Mouse (Mus musculus) embryonic facial prominence, embryonic 14.5 days (tissue): ENCODE results near the gene Ankrd33b. TPM values are rescaled to one million over a fixed set of nuclear protein-coding genes. Genes with fewer than 3 reads are reported as not detected.

Experiments used
- ATAC-seq: fragments of 200-750 bp; cut with Nextera tagmentation; 2 replicates; pipeline ENCODE4 v1.8.0; 2017; ENCODE audit warnings: low read depth, moderate number of reproducible peaks, moderate TSS enrichment
- DNase-seq: peaks from one replicate; pipeline ENCODE4 v3.0.0-alpha.2; 2015; ENCODE audit warnings: low spot score
- H3K27ac ChIP-seq: fragments of 300-500 bp; sonication (generic); replicated peaks from 2 replicates; pipeline ENCODE4 v1.5.1; 2014; ENCODE audit warnings: low read depth, mild to moderate bottlenecking, low read length, moderate library complexity
- H3K27me3 ChIP-seq: fragments of 300-500 bp; sonication (generic); replicated peaks from 2 replicates; pipeline ENCODE4 v1.6.1; 2014; ENCODE audit warnings: low read length; ENCODE audit not compliant: control insufficient read depth, insufficient read depth
- H3K36me3 ChIP-seq: fragments of 300-500 bp; sonication (generic); 2 replicates; pipeline ENCODE4 v1.6.1; 2014; ENCODE audit warnings: low read length, mixed read lengths; ENCODE audit not compliant: control insufficient read depth, insufficient read depth
- H3K4me1 ChIP-seq: fragments of 300-500 bp; sonication (generic); 2 replicates; pipeline ENCODE4 v1.6.1; 2014; ENCODE audit warnings: antibody characterized with exemption, low read length; ENCODE audit not compliant: control insufficient read depth, insufficient read depth
- H3K4me2 ChIP-seq: fragments of 300-500 bp; sonication (generic); 2 replicates; pipeline ENCODE4 v1.6.1; 2014; ENCODE audit warnings: low read depth, mild to moderate bottlenecking, low read length, moderate library complexity, mixed read lengths
- H3K4me3 ChIP-seq: fragments of 300-500 bp; sonication (generic); 2 replicates; pipeline ENCODE4 v1.5.1; 2014; ENCODE audit warnings: low read depth, mild to moderate bottlenecking, low read length
- H3K9ac ChIP-seq: fragments of 300-500 bp; sonication (generic); 2 replicates; pipeline ENCODE4 v1.6.1; 2014; ENCODE audit warnings: low read depth, mild to moderate bottlenecking, low read length, moderate library complexity, mixed read lengths
- H3K9me3 ChIP-seq: fragments of 300-500 bp; sonication (generic); 2 replicates; pipeline ENCODE4 v1.6.1; 2016; ENCODE audit warnings: low read length; ENCODE audit not compliant: control insufficient read depth
- WGBS: fragments of 180-500 bp; shearing (Covaris S2); extraction: QIAGEN DNeasy Blood & Tissue Kit; methylation state at CpG from one replicate; pipeline ENCODE4 v1.1.7; 2014; 5-methylcytosine and 5-hydroxymethylcytosine counted together
- polyA plus RNA-seq: library from polyadenylated mRNA; unstranded; fragments of >200 nt; fragmentation: Nextera tagmentation; extraction: Ambion mirVana; gene quantifications from 2 replicates; pipeline ENCODE4 v1.2.1, GENCODE M21; 2014

The Ankrd33b gene
- polyA plus RNA-seq, 1 experiment from 2014 or later, result 1.1 TPM

GRCm38 (mm10) chr15:31296882-31297776 is 70.4 kb downstream of the Ankrd33b start:
- WGBS, result 6% methylated on average over 40 of the region's 40 CpGs
- peaks cover 44% of the 10 kb centered on the region for H3K27me3 ChIP-seq

GRCm38 (mm10) chr15:31294311-31294710 is 73.2 kb downstream of the Ankrd33b start:
- Histone ChIP-seq H3K36me3 (no peaks in the 10 kb centered on the region), H3K9ac (no peak overlapping the region), H3K4me2 (no peak overlapping the region), H3K9me3 (no peaks in the 10 kb centered on the region), H3K27ac (no peak overlapping the region), H3K4me1 (peaks cover 9% of the 10 kb centered on the region; the same call in 1 of the 2 replicates), H3K4me3 (no peak overlapping the region), H3K27me3 (peaks cover 44% of the 10 kb centered on the region)
- DNase-seq (no peak), ATAC-seq (no peak)
- 13% methylated on average over 2 of the region's 2 CpGs for WGBS

More at GRCm38 (mm10) chr15:31296882-31297776, 70.4 kb downstream of the Ankrd33b start:
- H3K9ac ChIP-seq, result peak overlapping the region; percentile 12; the same call in 1 of the 2 replicates
- H3K27ac ChIP-seq, result no peak overlapping the region
- H3K4me1 ChIP-seq, result peaks cover 9% of the 10 kb centered on the region; the same call in 1 of the 2 replicates
- ATAC-seq (no peak), DNase-seq (no peak)
- peak overlapping the region; percentile 49 for H3K4me2 ChIP-seq
- peak overlapping the region; percentile 31 for H3K4me3 ChIP-seq
- no peaks in the 10 kb centered on the region for H3K9me3 ChIP-seq
- no peaks in the 10 kb centered on the region for H3K36me3 ChIP-seq

- ATAC-seq (peak; percentile 58; the same call in 1 of the 2 replicates), DNase-seq (peak; percentile 34)
- no peak overlapping the region for H3K9ac ChIP-seq
- peaks cover 28% of the 10 kb centered on the region for H3K27me3 ChIP-seq
- 8% methylated on average over 3 of the region's 3 CpGs for WGBS
- no peaks in the 10 kb centered on the region for H3K36me3 ChIP-seq
- no peak overlapping the region for H3K4me3 ChIP-seq
- peaks cover 9% of the 10 kb centered on the region; the same call in 1 of the 2 replicates for H3K4me1 ChIP-seq
- no peaks in the 10 kb centered on the region for H3K9me3 ChIP-seq
- H3K27ac ChIP-seq, result no peak overlapping the region
- H3K4me2 ChIP-seq, result no peak overlapping the region
Observed at GRCm38 (mm10) chr15:31292627-31293026, 74.9 kb downstream of the Ankrd33b start.

GRCm38 (mm10) chr15:31285695-31286094 is 81.8 kb downstream of the Ankrd33b start:
- H3K9ac ChIP-seq, result no peak overlapping the region
- no peaks in the 10 kb centered on the region for H3K27me3 ChIP-seq
- no peak overlapping the region for H3K27ac ChIP-seq
- ATAC-seq (no peak), DNase-seq (no peak)
- H3K4me2 ChIP-seq, result no peak overlapping the region
- no peaks in the 10 kb centered on the region for H3K36me3 ChIP-seq
- H3K4me1 ChIP-seq, result no peaks in the 10 kb centered on the region
- 87% methylated on average over 3 of the region's 3 CpGs for WGBS
- no peak overlapping the region for H3K4me3 ChIP-seq
- H3K9me3 ChIP-seq, result no peaks in the 10 kb centered on the region

GRCm38 (mm10) chr15:31284922-31285631 is 82.4 kb downstream of the Ankrd33b start:
- Histone ChIP-seq H3K36me3 (no peaks in the 10 kb centered on the region), H3K4me3 (no peak overlapping the region), H3K9ac (no peak overlapping the region), H3K4me2 (no peak overlapping the region), H3K27me3 (no peaks in the 10 kb centered on the region), H3K27ac (no peak overlapping the region), H3K9me3 (no peaks in the 10 kb centered on the region), H3K4me1 (no peaks in the 10 kb centered on the region)
- DNase-seq (no peak), ATAC-seq (no peak)
- WGBS, result 76% methylated on average over 17 of the region's 17 CpGs

- H3K4me1 ChIP-seq, result no peaks in the 10 kb centered on the region
- no peak for ATAC-seq
- no peak overlapping the region for H3K4me2 ChIP-seq
- no peaks in the 10 kb centered on the region for H3K27me3 ChIP-seq
- no peak for DNase-seq
- H3K36me3 ChIP-seq, result no peaks in the 10 kb centered on the region
- no peaks in the 10 kb centered on the region for H3K9me3 ChIP-seq
- WGBS, result 67% methylated on average over 5 of the region's 5 CpGs
- H3K27ac ChIP-seq, result no peak overlapping the region
- no peak overlapping the region for H3K9ac ChIP-seq
- H3K4me3 ChIP-seq, result no peak overlapping the region
Observed at GRCm38 (mm10) chr15:31284142-31284541, 83.4 kb downstream of the Ankrd33b start.

GRCm38 (mm10) chr15:31282353-31282752 is 85.2 kb downstream of the Ankrd33b start:
- H3K27me3 ChIP-seq, result no peaks in the 10 kb centered on the region
- ATAC-seq, result no peak
- WGBS, result 87% methylated on average over 3 of the region's 3 CpGs
- no peak overlapping the region for H3K9ac ChIP-seq
- no peaks in the 10 kb centered on the region for H3K36me3 ChIP-seq
- H3K27ac ChIP-seq, result no peak overlapping the region
- no peaks in the 10 kb centered on the region for H3K4me1 ChIP-seq
- H3K4me2 ChIP-seq, result no peak overlapping the region
- H3K9me3 ChIP-seq, result no peaks in the 10 kb centered on the region
- H3K4me3 ChIP-seq, result no peak overlapping the region
- DNase-seq, result no peak

- no peaks in the 10 kb centered on the region for H3K9me3 ChIP-seq
- 62% methylated on average over 13 of the region's 13 CpGs for WGBS
- no peaks in the 10 kb centered on the region for H3K4me1 ChIP-seq
- H3K27ac ChIP-seq, result no peak overlapping the region
- ATAC-seq, result no peak
- H3K27me3 ChIP-seq, result no peaks in the 10 kb centered on the region
- no peak overlapping the region for H3K4me2 ChIP-seq
- H3K9ac ChIP-seq, result no peak overlapping the region
- DNase-seq, result no peak
- H3K4me3 ChIP-seq, result no peak overlapping the region
- no peaks in the 10 kb centered on the region for H3K36me3 ChIP-seq
Observed at GRCm38 (mm10) chr15:31281830-31282229, 85.7 kb downstream of the Ankrd33b start.
